Mouse (Mus musculus) myocyte (in vitro differentiated cells): Measurements from ENCODE around the gene Galr3.

Experiments used
- CEBPB ChIP-seq: IDR thresholded peaks from 2 replicates; pipeline ENCODE4 v1.6.1; 2011; ENCODE audit warnings: mild to moderate bottlenecking, moderate library complexity; ENCODE audit not compliant: poor library complexity, insufficient read depth, severe bottlenecking
- MAX ChIP-seq: IDR thresholded peaks from one replicate; pipeline ENCODE4 v1.6.1; 2011; ENCODE audit warnings: low read depth, mild to moderate bottlenecking, control low read depth
- MYOD1 ChIP-seq, 3 experiments: IDR thresholded peaks; one replicate each; pipeline ENCODE4 v1.6.1; 2011; ENCODE audit warnings: control low read depth in 2 of 3, low read depth in 2 of 3, mild to moderate bottlenecking in 2 of 3, moderate library complexity in 1 of 3; ENCODE audit not compliant: insufficient read length in 2 of 3, control insufficient read depth in 1 of 3
- MYOG ChIP-seq, 3 experiments: IDR thresholded peaks; one replicate each; pipeline ENCODE4 v1.6.1; 2011; ENCODE audit warnings: control low read depth in 2 of 3, low read depth in 2 of 3, mild to moderate bottlenecking in 2 of 3; ENCODE audit not compliant: insufficient read length in 2 of 3, control insufficient read depth in 1 of 3, insufficient read depth in 1 of 3
- POLR2A ChIP-seq: IDR thresholded peaks from one replicate; pipeline ENCODE4 v1.6.1; 2011; ENCODE audit warnings: low read depth, mild to moderate bottlenecking, control low read depth, moderate library complexity; ENCODE audit not compliant: insufficient read length
- POLR2AphosphoS2 ChIP-seq: IDR thresholded peaks from one replicate; pipeline ENCODE4 v1.6.1; 2011; ENCODE audit warnings: low read depth, control low read depth; ENCODE audit not compliant: insufficient read length
- SRF ChIP-seq: IDR thresholded peaks from one replicate; pipeline ENCODE4 v1.6.1; 2011; ENCODE audit warnings: low read depth; ENCODE audit not compliant: control insufficient read depth, insufficient read length

DNA sequence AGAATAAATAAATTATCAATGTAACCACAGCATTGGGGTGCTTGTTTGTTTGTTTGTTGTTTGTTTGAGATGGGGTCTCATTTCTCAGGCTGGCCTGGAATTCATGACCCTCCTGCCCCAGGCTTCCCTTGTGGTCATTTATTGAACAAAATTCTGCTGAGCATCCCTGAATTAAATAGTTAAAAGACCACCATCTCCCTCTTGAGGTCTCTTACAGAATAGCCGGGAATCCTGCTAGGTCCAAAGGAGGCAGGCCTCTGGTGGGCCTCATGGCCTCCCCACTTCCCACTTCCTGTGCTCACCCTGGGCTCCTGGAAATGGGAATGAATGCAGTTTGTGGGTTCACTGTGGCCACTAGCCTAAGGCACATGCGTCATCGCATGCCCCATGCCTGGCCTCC lies 22.8 kb upstream of the Galr3 start:
- TF ChIP-seq POLR2A: no peak
- no peak for TF ChIP-seq POLR2AphosphoS2
- TF ChIP-seq SRF: no peak
- TF ChIP-seq MYOG (IDR thresholded peaks at IDR 0.05; ENCODE audit: control insufficient read depth in 1 of 3, insufficient read depth in 1 of 3, insufficient read length in 2 of 3, low read depth in 2 of 3): no peak
- no peak for TF ChIP-seq MAX
- TF ChIP-seq MYOD1 (IDR thresholded peaks at IDR 0.05; ENCODE audit: control insufficient read depth in 1 of 3, insufficient read length in 2 of 3, low read depth in 2 of 3): no peak
- TF ChIP-seq CEBPB: no peak
